Mouse (Mus musculus): Measurements from ENCODE around the gene Micall2.
"Not testable (repeated sequence)": the region's sequence is repeated elsewhere in the genome, so short reads cannot be mapped to it uniquely, and the experiment has no call there.

GRCm38 (mm10) chr5:139695876-139696275 lies 40.3 kb downstream of the Micall2 start:
- TF ChIP-seq TAL1, GATA1 (IDR thresholded peaks at IDR 0.05; ENCODE audit: low read length): not testable (repeated sequence)

All from erythroblast, embryonic 14.5 days (primary cell).